ENCODE assay signal across 8 mouse cellular contexts in genomic region chr8:124752325-124752862, GRCm38 (mm10). TPM values are rescaled to one million over a fixed set of nuclear protein-coding genes. Genes with fewer than 3 reads are reported as not detected.
DNase-seq lines count a peak whose midpoint lies in the region; ATAC-seq and TF ChIP-seq lines count a peak whose summit lies in the region.

No protein-coding gene starts in this region.

- no peak for TF ChIP-seq POLR2A in ES-Bruce4 (IDR thresholded peaks at IDR 0.05; ENCODE audit: insufficient read depth, low read length)

- H3K9me3 ChIP-seq in kidney, postnatal 0 days (replicated peaks; ENCODE audit: low read length) = no peaks in the 10 kb centered on the region
- H3K9me3 ChIP-seq in ES-Bruce4 (replicated peaks; ENCODE audit: control insufficient read depth, insufficient read depth, low read length, poor library complexity, severe bottlenecking) = no peaks in the 10 kb centered on the region
- H3K9me3 ChIP-seq in embryonic facial prominence, embryonic 15.5 days (replicated peaks) = no peaks in the 10 kb centered on the region
- H3K9me3 ChIP-seq in limb, embryonic 15.5 days = no peaks in the 10 kb centered on the region

- no peak overlapping the region for H3K27ac ChIP-seq in kidney, postnatal 0 days
- H3K27ac ChIP-seq in ES-Bruce4 (ENCODE audit: insufficient read depth, low read length) = no peak overlapping the region
- H3K27ac ChIP-seq in embryonic facial prominence, embryonic 15.5 days (replicated peaks) = no peak overlapping the region
- H3K27ac ChIP-seq in limb, embryonic 15.5 days = no peak overlapping the region

- H3K9ac ChIP-seq in kidney, postnatal 0 days (ENCODE audit: low read depth, low read length) = no peak overlapping the region
- H3K9ac ChIP-seq in ES-Bruce4 (ENCODE audit: low read depth, poor library complexity, severe bottlenecking) = no peak overlapping the region
- H3K9ac ChIP-seq in embryonic facial prominence, embryonic 15.5 days = no peak overlapping the region
- H3K9ac ChIP-seq in limb, embryonic 15.5 days = no peak overlapping the region

- no peaks in the 10 kb centered on the region for H3K36me3 ChIP-seq in kidney, postnatal 0 days (ENCODE audit: insufficient read depth, low read length)
- no peaks in the 10 kb centered on the region for H3K36me3 ChIP-seq in ES-Bruce4 (ENCODE audit: control insufficient read depth, insufficient read depth, low read length, poor library complexity, severe bottlenecking)
- H3K36me3 ChIP-seq in embryonic facial prominence, embryonic 15.5 days = no peaks in the 10 kb centered on the region
- no peaks in the 10 kb centered on the region for H3K36me3 ChIP-seq in limb, embryonic 15.5 days

- 0 out of 2 replicates have a peak, but pooled peaks have one; percentile 1 for ATAC-seq in kidney, postnatal 0 days (replicated peaks; ENCODE audit: low FRiP score, low read depth)
- no peak for ATAC-seq in embryonic facial prominence, embryonic 15.5 days (ENCODE audit: insufficient number of reproducible peaks, low FRiP score, low TSS enrichment, low read depth)
- no peak for ATAC-seq in limb, embryonic 15.5 days (ENCODE audit: insufficient number of reproducible peaks, low FRiP score, low TSS enrichment, low read depth)
- ATAC-seq in activated CD4-positive, CD25-positive, alpha-beta regulatory T cell, adult 4 months = no peak

- no peaks in the 10 kb centered on the region for H3K27me3 ChIP-seq in kidney, postnatal 0 days (ENCODE audit: insufficient read depth, low read length)
- peaks cover 6% of the 10 kb centered on the region for H3K27me3 ChIP-seq in ES-Bruce4 (ENCODE audit: control insufficient read depth, insufficient read depth, low read length, poor library complexity, severe bottlenecking)
- H3K27me3 ChIP-seq in embryonic facial prominence, embryonic 15.5 days = peaks cover 48% of the 10 kb centered on the region
- peaks cover 49% of the 10 kb centered on the region for H3K27me3 ChIP-seq in limb, embryonic 15.5 days

- no peak for TF ChIP-seq CTCF in kidney, postnatal 0 days (IDR thresholded peaks at IDR 0.05; ENCODE audit: low read depth)
- no peak for TF ChIP-seq CTCF in ES-Bruce4 (IDR thresholded peaks at IDR 0.05; ENCODE audit: low read depth, low read length)

- H3K4me1 ChIP-seq in kidney, postnatal 0 days (replicated peaks; ENCODE audit: insufficient read depth, low read length) = peaks cover 18% of the 10 kb centered on the region
- H3K4me1 ChIP-seq in ES-Bruce4 (ENCODE audit: control insufficient read depth, insufficient read depth, low read length) = no peaks in the 10 kb centered on the region
- H3K4me1 ChIP-seq in embryonic facial prominence, embryonic 15.5 days = peaks cover 22% of the 10 kb centered on the region
- H3K4me1 ChIP-seq in limb, embryonic 15.5 days = peaks cover 22% of the 10 kb centered on the region

- H3K4me3 ChIP-seq in kidney, postnatal 0 days (replicated peaks; ENCODE audit: low read depth, low read length) = no peak overlapping the region
- peak overlapping the region; percentile 50 for H3K4me3 ChIP-seq in ES-Bruce4 (ENCODE audit: low read depth, low read length)
- H3K4me3 ChIP-seq in embryonic facial prominence, embryonic 15.5 days (replicated peaks) = no peak overlapping the region
- H3K4me3 ChIP-seq in limb, embryonic 15.5 days = peak overlapping the region; percentile 54

- 44% methylated on average over 21 of the region's 21 CpGs for WGBS in kidney, postnatal 0 days
- WGBS in embryonic facial prominence, embryonic 15.5 days = 32% methylated on average over 21 of the region's 21 CpGs
- WGBS in limb, embryonic 15.5 days = 27% methylated on average over 21 of the region's 21 CpGs

- peak overlapping the region; percentile 94; the same call in 1 of the 2 replicates for H3K4me2 ChIP-seq in kidney, postnatal 0 days (ENCODE audit: low read length)
- H3K4me2 ChIP-seq in embryonic facial prominence, embryonic 15.5 days (replicated peaks) = peak overlapping the region; percentile 94
- H3K4me2 ChIP-seq in limb, embryonic 15.5 days = peak overlapping the region; percentile 83

- no peak for DNase-seq in kidney, postnatal 0 days (ENCODE audit: low spot score)
- no peak for DNase-seq in kidney, postnatal 4 days
- no peak for DNase-seq in layer of hippocampus, postnatal 36 days
- no peak for DNase-seq in spleen, postnatal 14 days (ENCODE audit: low spot score in 2 of 2)

- TF ChIP-seq EP300 in ES-Bruce4 (IDR thresholded peaks at IDR 0.05; ENCODE audit: insufficient read depth, low read depth, low read length) = no peak

RNA-seq across cellular contexts. Expression of gene Fam89a, which starts 0.8 kb away (rescaled TPM):
- polyA plus RNA-seq in kidney, postnatal 0 days (2015; fragmentation: Nextera tagmentation; extraction: Ambion mirVana) = 4.8 and 5.2 TPM in 2 replicates
- 6.9 and 8.0 TPM in 2 replicates for polyA plus RNA-seq in ES-Bruce4 (2011; ENCODE audit: insufficient read depth, insufficient read length, low read depth, missing spikeins)
- polyA plus RNA-seq in embryonic facial prominence, embryonic 15.5 days (2015; fragmentation: Nextera tagmentation; extraction: Ambion mirVana) = 5.4 and 6.6 TPM in 2 replicates
- 5.5 and 7.4 TPM in 2 replicates for polyA plus RNA-seq in limb, embryonic 15.5 days (2015; fragmentation: Nextera tagmentation; extraction: Ambion mirVana)
- under 1 TPM; 0.48 to 0.95 TPM for total RNA-seq in layer of hippocampus, postnatal 36 days (2021)
- polyA plus RNA-seq in activated CD4-positive, CD25-positive, alpha-beta regulatory T cell, adult 4 months (2017; shearing (Covaris generic)) = 1 to 10 TPM in 1 of 2 experiments, under 1 TPM in 1; 0.50 to 1.1 TPM

RNA-seq across cellular contexts. Expression of gene Arv1, which starts 30.5 kb away (rescaled TPM):
- 18.5 and 19.9 TPM in 2 replicates for polyA plus RNA-seq in kidney, postnatal 0 days (2015; fragmentation: Nextera tagmentation; extraction: Ambion mirVana)
- polyA plus RNA-seq in ES-Bruce4 (2011; ENCODE audit: insufficient read depth, insufficient read length, low read depth, missing spikeins) = 25.4 and 28.8 TPM in 2 replicates
- 19.4 and 21.6 TPM in 2 replicates for polyA plus RNA-seq in embryonic facial prominence, embryonic 15.5 days (2015; fragmentation: Nextera tagmentation; extraction: Ambion mirVana)
- 18.4 and 19.5 TPM in 2 replicates for polyA plus RNA-seq in limb, embryonic 15.5 days (2015; fragmentation: Nextera tagmentation; extraction: Ambion mirVana)
- total RNA-seq in layer of hippocampus, postnatal 36 days (2021) = 10 to 100 TPM; 13.7 to 13.8 TPM
- polyA plus RNA-seq in activated CD4-positive, CD25-positive, alpha-beta regulatory T cell, adult 4 months (2017; shearing (Covaris generic)) = 10 to 100 TPM; 19.8 to 21.9 TPM

RNA-seq across cellular contexts. Expression of gene Ttc13, which starts 30.6 kb away (rescaled TPM):
- 29.0 and 29.9 TPM in 2 replicates for polyA plus RNA-seq in kidney, postnatal 0 days (2015; fragmentation: Nextera tagmentation; extraction: Ambion mirVana)
- polyA plus RNA-seq in ES-Bruce4 (2011; ENCODE audit: insufficient read depth, insufficient read length, low read depth, missing spikeins) = 57.1 and 59.4 TPM in 2 replicates
- polyA plus RNA-seq in embryonic facial prominence, embryonic 15.5 days (2015; fragmentation: Nextera tagmentation; extraction: Ambion mirVana) = 39.7 and 41.2 TPM in 2 replicates
- 41.6 and 43.0 TPM in 2 replicates for polyA plus RNA-seq in limb, embryonic 15.5 days (2015; fragmentation: Nextera tagmentation; extraction: Ambion mirVana)
- total RNA-seq in layer of hippocampus, postnatal 36 days (2021) = 10 to 100 TPM; 45.4 to 53.5 TPM
- 10 to 100 TPM; 31.1 to 42.0 TPM for polyA plus RNA-seq in activated CD4-positive, CD25-positive, alpha-beta regulatory T cell, adult 4 months (2017; shearing (Covaris generic))

RNA-seq across cellular contexts. Expression of gene Trim67, which starts 40.5 kb away (rescaled TPM):
- polyA plus RNA-seq in kidney, postnatal 0 days (2015; fragmentation: Nextera tagmentation; extraction: Ambion mirVana) = 0.04 TPM in 2 replicates
- polyA plus RNA-seq in ES-Bruce4 (2011; ENCODE audit: insufficient read depth, insufficient read length, low read depth, missing spikeins) = 9.1 and 9.4 TPM in 2 replicates
- 0.13 and 0.17 TPM in 2 replicates for polyA plus RNA-seq in embryonic facial prominence, embryonic 15.5 days (2015; fragmentation: Nextera tagmentation; extraction: Ambion mirVana)
- 0.06 and 0.14 TPM in 2 replicates for polyA plus RNA-seq in limb, embryonic 15.5 days (2015; fragmentation: Nextera tagmentation; extraction: Ambion mirVana)
- total RNA-seq in layer of hippocampus, postnatal 36 days (2021) = 1 to 10 TPM; 3.1 to 3.9 TPM
- polyA plus RNA-seq in activated CD4-positive, CD25-positive, alpha-beta regulatory T cell, adult 4 months (2017; shearing (Covaris generic)) = not detected

Comparison
In these comparisons a context has a peak if more than half of its experiments do, and no peak if none do; other contexts are left out.
1. H3K4me3 ChIP-seq: peak in ES-Bruce4 (single experiment) and limb, embryonic 15.5 days (single experiment); none in kidney, postnatal 0 days (single experiment) and embryonic facial prominence, embryonic 15.5 days (single experiment).
2. Peak in every context shown above with its lines, with median percentiles within 50 percentile points of each other: H3K4me2 ChIP-seq.